Mouse (Mus musculus): Measurements from ENCODE around the gene Zfp296. TPM values are rescaled to one million over a fixed set of nuclear protein-coding genes. Genes with fewer than 3 reads are reported as not detected.
A peak's percentile ranks its signal among the peaks of the same experiment; 100 is the strongest.

Gene Zfp296
- polyA plus RNA-seq (2012; ENCODE audit: insufficient read depth, insufficient read length, low replicate concordance, missing spikeins) = not detected in 2 replicates

DNA sequence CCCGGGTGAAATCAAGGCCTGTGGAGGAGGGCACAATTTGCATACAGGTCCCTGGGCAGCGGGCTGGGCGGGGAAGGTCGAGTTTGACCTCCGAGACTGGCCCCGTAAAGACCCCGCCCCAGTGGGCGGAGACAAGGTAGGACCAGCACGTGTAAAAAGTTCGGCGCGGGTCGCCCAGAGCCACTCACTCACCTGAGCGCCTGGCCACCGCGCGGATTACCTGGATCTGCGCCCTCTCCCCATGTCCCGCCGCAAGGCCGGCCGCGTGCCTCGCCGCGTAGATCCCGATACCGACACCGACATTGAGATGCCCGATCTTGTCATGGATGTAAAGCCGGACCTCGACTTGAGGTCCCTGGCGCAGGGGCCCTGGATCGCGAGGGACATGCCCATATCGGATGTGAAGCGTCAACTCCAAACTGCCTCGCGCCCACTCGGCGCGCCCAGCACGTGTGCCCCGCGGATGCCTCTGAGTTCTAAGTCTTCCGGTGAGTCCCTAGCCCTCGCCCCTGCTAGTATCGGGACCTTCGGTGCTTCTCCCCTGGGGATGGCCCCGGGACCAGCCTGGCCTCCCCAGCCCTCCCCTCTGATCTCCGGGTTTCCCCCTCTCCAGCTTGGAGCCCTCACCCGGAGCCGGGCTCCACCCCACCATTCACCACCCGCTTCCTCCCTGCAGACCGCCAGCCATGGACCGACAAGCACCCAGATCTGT lies at the start of gene Zfp296, which contains the start of gene Gemin7:
Gene Zfp296 (plus strand): TSS at position 147 of the 712 bp plus-strand sequence.
Gene Gemin7 (minus strand): TSS at position 455 of the 712 bp plus-strand sequence.
- 1% methylated on average over 56 of the region's 56 CpGs for WGBS
- no peak within 1 kb of the TSS for H3K27ac ChIP-seq (ENCODE audit: insufficient read depth, low read depth, low read length)
- H3K4me1 ChIP-seq (ENCODE audit: control insufficient read depth, insufficient read depth, low read length) = peaks cover 18% of the 10 kb centered on the region
- H3K4me3 ChIP-seq (ENCODE audit: insufficient read depth, low read depth, low read length) = peak within 1 kb of the TSS; percentile 25
- TF ChIP-seq POLR2A (IDR thresholded peaks at IDR 0.05; ENCODE audit: insufficient read depth, low read depth, low read length) (no peak), CTCF (IDR thresholded peaks at IDR 0.05; ENCODE audit: insufficient read depth, low read depth, low read length) (no peak)

DNA sequence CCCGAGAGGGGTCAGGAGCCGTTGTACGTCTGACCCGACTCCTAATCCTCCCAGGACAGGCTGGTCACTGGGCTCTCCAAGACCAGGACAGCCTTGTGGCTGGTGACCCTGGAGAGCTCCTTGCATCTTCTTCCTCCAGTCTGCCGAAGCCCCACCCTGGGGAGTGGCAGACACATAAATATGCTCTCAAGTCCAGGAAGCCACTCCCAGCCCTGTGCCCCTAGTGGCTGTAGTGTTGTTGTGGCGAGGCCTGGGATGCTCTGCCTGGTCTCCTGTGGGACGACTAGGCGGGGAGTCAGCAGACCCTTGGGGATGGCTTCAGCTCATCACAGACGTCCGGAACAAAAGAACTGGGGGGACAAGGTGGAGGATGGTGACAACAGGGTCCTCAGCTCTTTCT lies 46.0 kb upstream of the Zfp296 start:
- WGBS = 80% methylated on average over 10 of the region's 10 CpGs
- no peak for TF ChIP-seq POLR2A (IDR thresholded peaks at IDR 0.05; ENCODE audit: insufficient read depth, low read depth, low read length)
- 0 out of 2 replicates have a peak, but pooled peaks cover 1% of the 10 kb centered on the region for H3K4me1 ChIP-seq (ENCODE audit: control insufficient read depth, insufficient read depth, low read length)
- no peak overlapping the region for H3K4me3 ChIP-seq (ENCODE audit: insufficient read depth, low read depth, low read length)
- H3K27ac ChIP-seq (ENCODE audit: insufficient read depth, low read depth, low read length) = no peak overlapping the region

DNA sequence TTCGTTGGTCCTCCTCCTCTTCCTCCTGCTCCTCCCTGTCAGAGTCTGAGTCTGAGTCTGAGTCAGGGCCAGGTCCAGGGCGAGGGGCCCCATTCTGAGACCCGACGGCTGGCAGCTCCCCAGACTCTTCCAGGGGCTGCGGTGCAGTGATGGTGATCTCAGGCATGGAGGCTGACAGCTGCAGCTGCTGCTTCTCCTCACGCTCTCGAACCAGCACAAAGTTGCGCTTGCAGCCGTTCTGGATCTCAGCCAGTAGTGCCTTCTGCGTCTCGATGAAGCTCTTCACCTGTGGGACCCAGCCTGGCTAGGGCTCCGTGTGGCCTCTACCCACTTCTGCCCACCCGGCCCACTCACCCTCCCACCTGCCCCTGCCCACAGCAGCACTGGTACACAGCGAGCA lies 44.8 kb upstream of the Zfp296 start:
- WGBS = 63% methylated on average over 14 of the region's 14 CpGs
- TF ChIP-seq POLR2A (IDR thresholded peaks at IDR 0.05; ENCODE audit: insufficient read depth, low read depth, low read length) (no peak), CTCF (IDR thresholded peaks at IDR 0.05; ENCODE audit: insufficient read depth, low read depth, low read length) (no peak)
- Histone ChIP-seq H3K27ac (ENCODE audit: insufficient read depth, low read depth, low read length) (no peak overlapping the region), H3K4me1 (ENCODE audit: control insufficient read depth, insufficient read depth, low read length) (peaks cover 7% of the 10 kb centered on the region; the same call in 1 of the 2 replicates), H3K4me3 (ENCODE audit: insufficient read depth, low read depth, low read length) (no peak overlapping the region)

DNA sequence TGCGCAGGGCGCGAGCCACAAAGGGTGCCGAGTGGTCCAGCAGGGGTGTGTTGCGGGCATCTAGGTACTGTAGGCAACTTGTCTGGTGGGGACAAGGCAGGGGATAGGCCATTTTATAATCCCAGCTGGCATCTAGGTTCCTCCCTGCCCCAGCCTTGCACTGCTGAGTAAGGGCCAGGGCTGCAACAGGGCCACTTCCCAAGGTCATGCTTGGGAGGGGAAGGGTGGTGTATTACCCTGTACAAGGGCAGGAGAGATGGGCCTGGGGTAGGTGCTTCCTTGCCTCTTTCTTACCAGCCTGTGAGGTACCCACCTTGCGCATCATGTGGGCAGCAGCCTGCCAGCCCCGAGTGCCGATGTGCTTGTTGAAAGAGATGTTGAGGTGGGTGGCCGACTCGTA lies 42.4 kb upstream of the Zfp296 start:
- H3K4me1 ChIP-seq (ENCODE audit: control insufficient read depth, insufficient read depth, low read length) = peaks cover 11% of the 10 kb centered on the region; the same call in 1 of the 2 replicates
- TF ChIP-seq POLR2A (IDR thresholded peaks at IDR 0.05; ENCODE audit: insufficient read depth, low read depth, low read length) (no peak), CTCF (IDR thresholded peaks at IDR 0.05; ENCODE audit: insufficient read depth, low read depth, low read length) (no peak)
- 96% methylated on average over 10 of the region's 10 CpGs for WGBS
- H3K4me3 ChIP-seq (ENCODE audit: insufficient read depth, low read depth, low read length) = no peak overlapping the region
- no peak overlapping the region for H3K27ac ChIP-seq (ENCODE audit: insufficient read depth, low read depth, low read length)

DNA sequence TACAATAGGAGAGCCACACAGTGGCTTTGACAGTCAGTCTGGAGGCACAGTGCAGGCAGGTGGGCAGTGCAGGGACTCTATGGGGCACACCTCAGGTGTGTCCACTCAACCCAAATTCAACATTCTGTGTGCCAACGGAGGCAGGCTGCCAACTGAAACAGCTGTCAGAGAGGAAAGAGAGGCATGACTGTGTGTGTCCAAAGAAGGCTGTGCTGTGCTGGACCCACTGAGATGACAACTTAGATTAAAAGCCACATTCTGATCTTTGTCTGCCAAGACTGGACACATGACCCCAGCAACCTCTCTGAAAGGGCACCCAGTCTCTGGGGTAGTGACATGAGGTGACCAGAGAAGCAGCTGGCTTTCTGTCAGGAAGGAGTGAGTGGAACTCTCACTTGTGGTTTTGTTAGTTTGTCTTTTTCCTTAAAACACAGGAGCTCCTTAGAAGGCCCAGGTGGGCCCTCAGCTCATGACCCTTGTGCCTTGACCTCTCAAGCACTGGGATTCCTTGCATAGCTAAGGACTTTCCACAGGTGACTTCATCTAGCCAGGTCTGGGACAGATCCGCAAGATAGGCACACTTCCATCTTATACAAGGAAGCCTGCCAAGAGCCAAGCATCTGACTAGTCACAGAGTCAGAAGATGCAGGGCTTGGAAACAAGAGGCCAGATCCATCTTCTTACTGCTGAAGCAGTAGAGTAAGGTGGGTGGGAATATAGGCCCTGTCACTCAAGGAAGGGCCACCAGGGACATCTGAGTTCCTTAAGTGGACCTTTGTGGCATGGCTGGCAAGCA lies 36.1 kb upstream of the Zfp296 start:
- Histone ChIP-seq H3K4me3 (ENCODE audit: insufficient read depth, low read depth, low read length) (no peak overlapping the region), H3K4me1 (ENCODE audit: control insufficient read depth, insufficient read depth, low read length) (peaks cover 41% of the 10 kb centered on the region), H3K27ac (ENCODE audit: insufficient read depth, low read depth, low read length) (no peak overlapping the region)
- 60% methylated on average over 2 of the region's 2 CpGs for WGBS
- TF ChIP-seq POLR2A (IDR thresholded peaks at IDR 0.05; ENCODE audit: insufficient read depth, low read depth, low read length) = no peak
- no peak for TF ChIP-seq CTCF (IDR thresholded peaks at IDR 0.05; ENCODE audit: insufficient read depth, low read depth, low read length)

DNA sequence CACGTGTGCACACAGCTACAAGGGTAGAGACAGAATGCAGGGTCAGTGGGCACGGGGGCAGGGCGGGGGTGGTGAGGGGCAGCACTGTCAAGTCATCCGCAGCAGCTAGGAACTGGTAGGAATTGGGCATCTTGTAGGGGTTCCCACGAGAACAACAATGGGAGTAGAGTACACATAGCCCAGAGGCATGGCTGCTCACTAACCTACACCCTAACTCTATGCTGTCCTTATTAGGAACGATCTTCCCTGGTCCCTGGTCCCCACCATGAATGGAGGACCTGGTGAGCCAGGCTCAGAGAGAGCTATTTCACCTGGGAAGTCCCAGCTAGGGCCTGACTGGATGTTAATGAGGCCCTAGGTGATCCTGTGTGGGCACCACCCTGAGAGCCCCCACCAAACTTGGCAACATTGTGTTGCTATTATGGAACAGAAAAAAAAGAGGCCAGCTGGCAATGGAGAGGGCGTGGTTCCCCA lies 35.4 kb upstream of the Zfp296 start:
- Histone ChIP-seq H3K4me3 (ENCODE audit: insufficient read depth, low read depth, low read length) (no peak overlapping the region), H3K4me1 (ENCODE audit: control insufficient read depth, insufficient read depth, low read length) (peaks cover 40% of the 10 kb centered on the region), H3K27ac (ENCODE audit: insufficient read depth, low read depth, low read length) (no peak overlapping the region)
- TF ChIP-seq CTCF (IDR thresholded peaks at IDR 0.05; ENCODE audit: insufficient read depth, low read depth, low read length) = no peak
- TF ChIP-seq POLR2A (IDR thresholded peaks at IDR 0.05; ENCODE audit: insufficient read depth, low read depth, low read length) = no peak
- WGBS = 40% methylated on average over 7 of the region's 7 CpGs

DNA sequence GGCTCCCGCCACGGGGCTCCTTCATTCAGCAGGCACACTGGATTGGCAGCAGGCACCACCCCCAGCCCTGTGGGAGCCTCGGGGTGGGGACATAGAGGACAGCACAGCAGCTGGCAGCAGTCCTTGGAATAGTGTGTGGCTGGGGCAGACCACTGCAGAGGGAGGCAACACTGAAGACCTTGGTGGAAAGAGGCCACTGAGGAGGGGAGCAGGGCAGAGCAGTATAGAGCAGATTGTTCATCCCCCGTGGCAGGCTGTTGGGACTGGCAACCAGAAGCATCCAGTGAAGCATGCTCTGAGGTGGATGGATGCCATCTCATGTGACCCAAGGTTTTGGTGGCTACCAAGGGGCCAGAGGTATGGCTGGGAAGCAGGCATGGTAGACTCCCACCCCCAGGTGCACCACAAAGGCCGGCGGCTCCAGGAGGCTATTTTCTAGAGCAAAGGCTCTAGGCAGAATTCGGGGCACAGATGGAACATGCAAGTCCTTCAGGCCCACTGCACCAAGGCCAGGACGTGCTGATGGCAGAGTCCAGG lies 34.9 kb upstream of the Zfp296 start:
- TF ChIP-seq CTCF (IDR thresholded peaks at IDR 0.05; ENCODE audit: insufficient read depth, low read depth, low read length) = no peak
- TF ChIP-seq POLR2A (IDR thresholded peaks at IDR 0.05; ENCODE audit: insufficient read depth, low read depth, low read length) = no peak
- WGBS = 29% methylated on average over 8 of the region's 8 CpGs
- Histone ChIP-seq H3K27ac (ENCODE audit: insufficient read depth, low read depth, low read length) (peak overlapping the region; percentile 52; the same call in 1 of the 2 replicates), H3K4me1 (ENCODE audit: control insufficient read depth, insufficient read depth, low read length) (peaks cover 39% of the 10 kb centered on the region), H3K4me3 (ENCODE audit: insufficient read depth, low read depth, low read length) (no peak overlapping the region)

DNA sequence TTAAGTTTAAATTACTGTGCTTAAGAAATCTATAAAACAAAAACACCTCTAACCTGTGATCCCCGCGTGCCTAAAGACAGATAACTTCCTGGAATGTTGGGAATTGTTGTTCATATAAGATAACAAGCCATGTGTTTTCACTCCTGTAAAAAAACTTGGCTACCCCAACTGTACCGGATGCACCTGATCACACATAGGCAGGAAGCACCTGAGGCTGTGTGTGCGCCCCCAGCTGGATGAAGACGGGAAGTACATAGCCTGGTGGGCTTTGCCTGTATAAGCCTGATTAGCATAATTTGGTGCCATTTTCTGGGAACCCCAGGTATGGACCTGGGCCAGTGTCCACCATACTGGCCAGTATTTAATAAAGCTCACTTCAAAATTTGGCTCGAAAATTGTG lies 33.5 kb upstream of the Zfp296 start:
- peaks cover 41% of the 10 kb centered on the region for H3K4me1 ChIP-seq (ENCODE audit: control insufficient read depth, insufficient read depth, low read length)
- H3K4me3 ChIP-seq (ENCODE audit: insufficient read depth, low read depth, low read length) = no peak overlapping the region
- WGBS = 56% methylated on average over 6 of the region's 6 CpGs
- TF ChIP-seq CTCF (IDR thresholded peaks at IDR 0.05; ENCODE audit: insufficient read depth, low read depth, low read length) (no peak), POLR2A (IDR thresholded peaks at IDR 0.05; ENCODE audit: insufficient read depth, low read depth, low read length) (no peak)
- no peak overlapping the region for H3K27ac ChIP-seq (ENCODE audit: insufficient read depth, low read depth, low read length)
